Mouse (Mus musculus): ENCODE measurements around the gene Slc38a3. TPM values are rescaled to one million over a fixed set of nuclear protein-coding genes. Genes with fewer than 3 reads are reported as not detected.

Slc38a3 gene
- total RNA-seq, 1 experiment from 2014 or later, result not detected

DNA sequence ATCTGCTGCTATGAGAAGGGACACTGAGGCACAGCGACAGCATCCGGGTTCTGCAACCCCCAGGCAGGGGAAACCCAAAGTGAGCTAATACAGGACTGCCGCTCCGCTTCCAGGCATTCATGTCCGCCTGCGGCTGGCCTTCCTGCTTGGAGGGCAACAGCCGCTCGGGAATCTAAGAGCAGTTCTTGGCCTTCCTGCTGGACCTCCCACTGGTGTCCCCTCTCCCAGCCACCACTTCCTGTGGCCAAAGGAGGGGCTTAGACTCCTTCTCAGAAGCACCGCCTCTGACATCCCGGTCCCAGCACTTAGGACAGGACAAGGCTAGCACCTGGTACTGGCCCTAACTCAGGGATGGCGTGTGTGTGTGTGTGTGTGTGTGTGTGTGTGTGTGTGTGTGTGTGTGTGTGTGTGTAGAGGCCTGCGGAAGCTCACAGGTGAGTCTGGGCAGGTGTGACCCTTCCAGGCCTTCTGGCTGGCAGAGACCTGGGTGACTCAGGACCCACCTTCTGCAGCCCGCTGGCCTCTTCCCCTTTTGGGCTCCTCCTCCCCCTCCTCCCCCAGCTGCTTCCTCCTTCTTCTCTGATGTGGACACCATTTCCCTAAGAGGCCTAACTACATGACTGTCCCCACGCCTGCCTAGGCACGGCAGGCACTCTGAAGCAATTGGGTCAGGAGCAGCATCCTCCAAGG is 40.5 kb downstream of the Slc38a3 start:
- peak; percentile 73 for ATAC-seq (replicated peaks; ENCODE audit: insufficient number of reproducible peaks, low FRiP score, low TSS enrichment, poor library complexity, severe bottlenecking)

- no peak for ATAC-seq (replicated peaks; ENCODE audit: insufficient number of reproducible peaks, low FRiP score, low TSS enrichment, poor library complexity, severe bottlenecking)
These were observed 41.7 kb downstream of the Slc38a3 start for GRCm38 (mm10) chr9:107627387-107628255.

GRCm38 (mm10) chr9:107626844-107627277 is 42.5 kb downstream of the Slc38a3 start:
- 0 out of 2 replicates have a peak, but pooled peaks have one; percentile 18 for ATAC-seq (replicated peaks; ENCODE audit: insufficient number of reproducible peaks, low FRiP score, low TSS enrichment, poor library complexity, severe bottlenecking)

DNA sequence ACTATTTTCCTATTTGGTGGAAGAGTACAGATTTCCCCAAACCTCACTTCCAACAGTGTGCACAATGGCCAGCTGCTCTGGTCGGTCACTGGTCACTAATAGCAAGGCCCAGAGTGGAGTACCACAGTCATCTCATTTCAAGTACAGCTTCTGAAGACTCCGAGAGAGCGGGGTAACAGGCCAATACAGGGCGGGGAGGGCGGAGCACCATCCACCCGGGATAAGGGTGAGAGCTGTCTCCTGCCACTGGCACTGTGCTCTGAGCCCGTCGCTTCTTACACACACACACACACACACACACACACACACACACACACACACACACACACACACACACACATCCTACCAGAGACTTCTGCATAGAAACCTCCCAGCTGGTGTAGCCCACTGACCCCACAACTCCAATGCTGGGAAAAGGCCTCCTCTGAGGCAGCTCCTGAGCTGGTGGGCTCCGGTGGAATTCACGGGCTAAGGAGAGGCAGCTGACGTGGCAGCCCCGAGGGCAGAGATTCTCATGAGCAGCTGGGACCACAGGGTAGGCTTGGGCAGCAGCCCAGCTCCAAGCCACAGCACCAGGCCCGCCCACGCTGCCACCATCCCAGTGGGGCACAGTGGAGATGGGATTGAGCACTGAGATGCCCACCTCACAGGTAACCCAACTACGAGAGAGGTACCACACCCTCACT is 43.0 kb downstream of the Slc38a3 start:
- ATAC-seq (replicated peaks; ENCODE audit: insufficient number of reproducible peaks, low FRiP score, low TSS enrichment, poor library complexity, severe bottlenecking), result no peak

- ATAC-seq (replicated peaks; ENCODE audit: insufficient number of reproducible peaks, low FRiP score, low TSS enrichment, poor library complexity, severe bottlenecking), result no peak
These were observed 43.8 kb downstream of the Slc38a3 start for GRCm38 (mm10) chr9:107625351-107626128.

- no peak for ATAC-seq (replicated peaks; ENCODE audit: insufficient number of reproducible peaks, low FRiP score, low TSS enrichment, poor library complexity, severe bottlenecking)
These were observed 44.4 kb downstream of the Slc38a3 start for GRCm38 (mm10) chr9:107624951-107625350.

- peak; percentile 72 for ATAC-seq (replicated peaks; ENCODE audit: insufficient number of reproducible peaks, low FRiP score, low TSS enrichment, poor library complexity, severe bottlenecking)
These were observed 44.8 kb downstream of the Slc38a3 start for GRCm38 (mm10) chr9:107624539-107624938.

GRCm38 (mm10) chr9:107620954-107621353 is 48.4 kb downstream of the Slc38a3 start:
- ATAC-seq (replicated peaks; ENCODE audit: insufficient number of reproducible peaks, low FRiP score, low TSS enrichment, poor library complexity, severe bottlenecking), result no peak

- ATAC-seq (replicated peaks; ENCODE audit: insufficient number of reproducible peaks, low FRiP score, low TSS enrichment, poor library complexity, severe bottlenecking), result no peak
These were observed 49.8 kb downstream of the Slc38a3 start for GRCm38 (mm10) chr9:107619546-107619879.

DNA sequence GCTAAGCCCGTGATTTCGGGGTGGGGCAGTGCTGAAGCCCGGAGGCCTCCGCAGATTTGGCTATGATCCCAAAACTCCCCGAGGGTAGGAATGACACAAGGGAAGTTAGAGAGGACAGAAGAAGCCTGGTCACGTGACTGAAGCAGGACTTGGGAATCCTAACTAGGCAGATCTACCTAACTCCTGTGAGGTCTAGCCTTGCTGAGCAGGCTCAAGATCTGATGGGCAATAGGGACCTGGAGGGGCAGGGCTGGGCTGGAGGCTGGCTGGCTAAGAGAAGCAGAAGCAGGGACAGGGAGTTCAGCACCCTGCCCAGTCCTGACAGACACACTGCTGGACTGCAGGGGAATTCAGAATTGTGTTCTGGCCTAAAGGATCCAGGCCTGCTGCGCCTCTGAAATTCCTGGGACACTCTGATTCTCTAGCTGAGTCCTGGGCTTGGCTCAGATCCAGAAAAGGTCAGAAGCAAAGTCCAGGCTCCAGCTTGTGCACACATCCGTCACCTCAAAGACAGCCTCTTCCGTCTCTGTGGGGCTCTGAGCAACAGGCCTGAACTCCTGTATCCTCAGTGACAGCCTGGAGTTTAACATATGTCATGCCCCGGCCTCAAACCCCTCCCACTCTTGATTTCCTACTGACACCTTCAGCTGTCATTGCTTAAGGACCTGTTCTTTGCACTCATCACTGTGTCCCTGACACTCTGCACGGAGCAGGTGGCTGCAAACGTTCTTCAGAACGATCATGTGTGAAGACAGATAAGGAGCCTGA is 50.4 kb downstream of the Slc38a3 start:
- no peak for ATAC-seq (replicated peaks; ENCODE audit: insufficient number of reproducible peaks, low FRiP score, low TSS enrichment, poor library complexity, severe bottlenecking)

DNA sequence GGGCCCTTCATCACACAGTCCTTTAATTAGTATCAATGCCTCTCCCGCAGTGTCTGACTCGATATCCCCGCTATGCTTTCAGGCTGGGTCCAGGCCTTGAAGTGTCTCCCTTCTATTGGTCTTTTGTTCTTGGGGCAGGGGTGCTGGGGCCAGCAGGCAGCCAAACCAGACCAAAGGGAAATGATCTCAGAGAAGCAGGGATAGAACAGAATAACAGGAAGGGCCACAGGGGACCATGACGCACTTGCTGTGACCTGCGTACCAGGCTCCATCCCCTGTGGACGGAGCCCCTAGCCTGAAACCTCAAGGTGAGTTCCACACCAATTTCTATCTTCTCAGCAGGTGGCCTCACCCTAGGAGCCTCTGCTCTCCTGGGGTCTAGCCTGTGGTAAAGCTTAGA is 51.2 kb downstream of the Slc38a3 start:
- no peak for ATAC-seq (replicated peaks; ENCODE audit: insufficient number of reproducible peaks, low FRiP score, low TSS enrichment, poor library complexity, severe bottlenecking)

DNA sequence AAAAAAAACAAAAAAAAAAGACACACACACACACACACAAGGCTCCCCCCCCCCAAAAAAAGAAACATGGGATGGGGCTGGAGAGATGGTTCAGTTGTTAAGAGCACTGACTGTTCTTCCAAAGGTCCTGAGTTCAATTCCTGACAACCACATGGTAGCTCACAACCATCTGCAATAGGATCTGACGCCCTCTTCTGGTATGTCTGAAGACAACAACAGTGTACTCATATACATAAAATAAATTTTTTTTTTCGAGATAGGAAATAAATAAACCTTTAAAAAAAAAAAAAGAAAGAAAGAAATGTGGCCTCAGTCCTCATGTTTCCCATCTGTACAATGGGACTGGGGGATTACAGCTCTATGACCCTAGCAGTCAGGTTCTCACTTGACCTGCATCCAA is 51.9 kb downstream of the Slc38a3 start:
- no peak for ATAC-seq (replicated peaks; ENCODE audit: insufficient number of reproducible peaks, low FRiP score, low TSS enrichment, poor library complexity, severe bottlenecking)

GRCm38 (mm10) chr9:107615035-107615434 is 54.3 kb downstream of the Slc38a3 start:
- ATAC-seq (replicated peaks; ENCODE audit: insufficient number of reproducible peaks, low FRiP score, low TSS enrichment, poor library complexity, severe bottlenecking), result no peak

DNA sequence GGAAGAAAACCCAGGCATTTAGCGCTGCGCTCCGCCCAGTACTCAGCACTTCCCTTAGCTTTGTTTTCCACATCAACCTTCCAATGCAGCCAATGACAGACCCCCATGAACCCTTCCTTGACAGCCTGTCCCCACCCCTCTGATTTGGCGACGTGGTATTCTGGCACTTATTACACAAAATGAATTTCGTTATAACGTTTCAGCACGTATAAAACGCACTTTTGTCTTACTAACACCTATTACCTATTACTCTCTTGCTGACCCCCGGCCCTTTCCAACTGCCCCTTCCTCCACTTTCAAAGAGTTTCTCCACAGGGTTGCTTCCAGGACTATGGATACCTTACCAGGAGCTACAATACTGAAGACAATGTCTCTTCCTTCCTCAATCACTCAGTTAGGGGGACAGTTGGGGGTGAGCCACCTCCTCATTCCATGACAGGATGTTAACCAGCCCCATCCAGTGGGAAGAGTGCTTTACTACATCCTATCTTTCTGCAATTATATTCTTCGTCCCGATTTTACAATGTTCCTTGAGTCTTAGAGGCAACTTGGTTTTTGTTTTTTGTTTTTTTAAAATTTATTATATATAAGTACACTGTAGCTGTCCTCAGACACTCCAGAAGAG is 56.3 kb downstream of the Slc38a3 start:
- no peak for ATAC-seq (replicated peaks; ENCODE audit: insufficient number of reproducible peaks, low FRiP score, low TSS enrichment, poor library complexity, severe bottlenecking)

DNA sequence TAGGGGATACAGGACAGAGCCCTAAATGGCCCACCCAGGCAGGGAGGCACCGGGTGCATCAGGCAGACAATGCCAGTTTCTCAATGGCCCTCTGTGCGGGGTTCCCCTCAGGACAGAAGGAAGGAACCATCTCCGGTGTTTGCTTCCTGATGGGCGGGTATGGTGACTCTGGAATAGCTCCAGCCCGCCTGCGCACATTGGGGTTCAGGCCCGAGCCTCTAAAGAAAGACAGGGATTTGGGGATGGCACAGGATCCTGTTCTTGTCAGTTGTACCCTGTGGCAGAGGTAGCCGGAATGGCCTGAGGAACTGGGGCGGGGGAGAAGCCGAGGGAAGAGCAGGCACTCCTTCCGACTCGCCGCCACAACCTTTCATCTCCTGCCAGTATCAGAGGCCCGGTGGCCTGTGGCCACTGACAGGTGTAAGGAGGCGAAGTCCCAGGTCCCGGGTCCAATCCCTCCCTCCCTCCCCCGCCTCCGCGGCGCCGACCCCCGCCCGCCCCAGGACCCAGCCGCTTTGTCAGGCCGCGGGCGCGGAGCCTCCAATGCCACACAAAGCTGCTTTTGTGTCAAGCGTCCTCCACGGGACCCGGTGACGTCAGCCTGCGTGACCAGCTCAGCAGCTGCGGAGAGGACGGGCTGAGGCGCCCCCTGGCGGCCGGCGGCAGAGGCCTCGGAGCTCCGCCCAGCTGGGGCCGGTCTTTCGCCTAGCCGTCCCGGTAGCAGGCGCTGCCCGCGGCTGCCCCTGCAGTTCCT is 57.0 kb downstream of the Slc38a3 start:
- peak; percentile 70 for ATAC-seq (replicated peaks; ENCODE audit: insufficient number of reproducible peaks, low FRiP score, low TSS enrichment, poor library complexity, severe bottlenecking)

GRCm38 (mm10) chr9:107611456-107612190 is 57.7 kb downstream of the Slc38a3 start:
- no peak for ATAC-seq (replicated peaks; ENCODE audit: insufficient number of reproducible peaks, low FRiP score, low TSS enrichment, poor library complexity, severe bottlenecking)

Data from monocyte, adult 5-6 weeks (primary cell).